Mouse (Mus musculus) brown adipose tissue, adult 24 weeks (tissue): ENCODE measurements at regions not wholly inside any gene's neighbourhood (a gene's known extent, or its start where the extent isn't known, plus 50 kb on each side); places are given as distances from the start of the nearest gene placed in this dataset.
"Not testable (repeated sequence)": the region's sequence is repeated elsewhere in the genome, so short reads cannot be mapped to it uniquely, and the experiment has no call there.

Experiments used
- H3K27ac ChIP-seq: fragments of 200-500 bp; replicated peaks from 2 replicates; pipeline ENCODE4 v1.5.1; 2012; ENCODE audit warnings: low read depth, mild to moderate bottlenecking, low read length
- H3K4me1 ChIP-seq: fragments of 200-500 bp; 2 replicates; pipeline ENCODE4 v1.6.1; 2012; ENCODE audit warnings: low read length, mixed read lengths; ENCODE audit not compliant: control insufficient read depth, insufficient read depth, insufficient read length
- H3K4me3 ChIP-seq: fragments of 200-500 bp; 2 replicates; pipeline ENCODE4 v1.5.1; 2012; ENCODE audit warnings: low read depth, mild to moderate bottlenecking, low read length, moderate library complexity; ENCODE audit not compliant: insufficient read depth

GRCm38 (mm10) chr13:35606857-35607561 lies 52.6 kb upstream of the Cdyl start:
- H3K4me3 ChIP-seq, H3K4me1 ChIP-seq, H3K27ac ChIP-seq: not testable (repeated sequence)

- H3K27ac ChIP-seq, result no peak overlapping the region
These were observed 51.9 kb upstream of the Cdyl start for GRCm38 (mm10) chr13:35607710-35608109.

More at GRCm38 (mm10) chr13:35607710-35608109, 51.9 kb upstream of the Cdyl start:
- Histone ChIP-seq H3K4me1 (no peaks in the 10 kb centered on the region), H3K4me3 (no peak overlapping the region)
